Mouse (Mus musculus) forebrain, embryonic 13.5 days (tissue): ENCODE results near the gene Ptprj. TPM values are rescaled to one million over a fixed set of nuclear protein-coding genes. Genes with fewer than 3 reads are reported as not detected.
"Not testable (repeated sequence)": the region's sequence is repeated elsewhere in the genome, so short reads cannot be mapped to it uniquely, and the experiment has no call there.

ENCODE experiments used
- ATAC-seq: fragments of 200-750 bp; cut with Nextera tagmentation; 2 replicates; pipeline ENCODE4 v1.8.0; 2017
- H3K27ac ChIP-seq: fragments of 300-500 bp; sonication (generic); 2 replicates; pipeline ENCODE4 v1.5.1; 2015; ENCODE audit warnings: inconsistent platforms, mild to moderate bottlenecking, moderate library complexity
- H3K27me3 ChIP-seq: fragments of 300-500 bp; sonication (generic); 2 replicates; pipeline ENCODE4 v1.6.1; 2015; ENCODE audit warnings: mild to moderate bottlenecking, inconsistent platforms
- H3K36me3 ChIP-seq: fragments of 300-500 bp; sonication (generic); 2 replicates; pipeline ENCODE4 v1.6.1; 2015; ENCODE audit warnings: mild to moderate bottlenecking, inconsistent platforms; ENCODE audit not compliant: poor library complexity, severe bottlenecking
- H3K4me1 ChIP-seq: fragments of 300-500 bp; sonication (generic); 2 replicates; pipeline ENCODE4 v1.6.1; 2015; ENCODE audit warnings: inconsistent platforms
- H3K4me2 ChIP-seq: fragments of 300-500 bp; sonication (generic); 2 replicates; pipeline ENCODE4 v1.6.1; 2015; ENCODE audit warnings: inconsistent platforms, mild to moderate bottlenecking, moderate library complexity
- H3K4me3 ChIP-seq: fragments of 300-500 bp; sonication (generic); 2 replicates; pipeline ENCODE4 v1.5.1; 2015; ENCODE audit warnings: mild to moderate bottlenecking, inconsistent platforms
- H3K9ac ChIP-seq: fragments of 300-500 bp; sonication (generic); 2 replicates; pipeline ENCODE4 v1.6.1; 2015; ENCODE audit warnings: mild to moderate bottlenecking, inconsistent platforms
- H3K9me3 ChIP-seq: fragments of 300-500 bp; sonication (generic); replicated peaks from 2 replicates; pipeline ENCODE4 v1.6.1; 2016; ENCODE audit warnings: inconsistent platforms
- WGBS: fragments of 180-500 bp; shearing (Covaris S2); methylation state at CpG from one replicate; pipeline ENCODE4 v1.1.7; 2015; 5-methylcytosine and 5-hydroxymethylcytosine counted together
- polyA plus RNA-seq: library from polyadenylated mRNA; unstranded; fragments of >200 nt; fragmentation: Nextera tagmentation; extraction: Ambion mirVana; gene quantifications from 2 replicates; pipeline ENCODE4 v1.2.1, GENCODE M21; 2015

Ptprj gene
- polyA plus RNA-seq, 1 experiment from 2014 or later: 2.1 TPM

- no peak overlapping the region for H3K4me3 ChIP-seq
- no peak for ATAC-seq
- H3K27me3 ChIP-seq: no peaks in the 10 kb centered on the region
- H3K36me3 ChIP-seq: peaks cover 21% of the 10 kb centered on the region
- no peak overlapping the region for H3K4me2 ChIP-seq
- no peaks in the 10 kb centered on the region for H3K9me3 ChIP-seq
- no peak overlapping the region for H3K9ac ChIP-seq
- no peaks in the 10 kb centered on the region for H3K4me1 ChIP-seq
- H3K27ac ChIP-seq: no peak overlapping the region
These were observed 118.2 kb downstream of the Ptprj start for GRCm38 (mm10) chr2:90462252-90462651.

GRCm38 (mm10) chr2:90457946-90458345 lies 122.5 kb downstream of the Ptprj start:
- Histone ChIP-seq H3K27ac (no peak overlapping the region), H3K4me2 (no peak overlapping the region), H3K4me3 (no peak overlapping the region), H3K4me1 (no peaks in the 10 kb centered on the region), H3K27me3 (no peaks in the 10 kb centered on the region), H3K36me3 (peaks cover 26% of the 10 kb centered on the region), H3K9ac (no peak overlapping the region), H3K9me3 (no peaks in the 10 kb centered on the region)
- ATAC-seq: no peak
- WGBS: 87% methylated on average over 12 of the region's 12 CpGs

GRCm38 (mm10) chr2:90452380-90452779 lies 128.1 kb downstream of the Ptprj start:
- H3K4me2 ChIP-seq: no peak overlapping the region
- no peaks in the 10 kb centered on the region for H3K27me3 ChIP-seq
- no peak overlapping the region for H3K9ac ChIP-seq
- peaks cover 13% of the 10 kb centered on the region; the same call in 1 of the 2 replicates for H3K36me3 ChIP-seq
- WGBS: 87% methylated on average over 3 of the region's 3 CpGs
- H3K27ac ChIP-seq: no peak overlapping the region
- no peak overlapping the region for H3K4me3 ChIP-seq
- H3K4me1 ChIP-seq: no peaks in the 10 kb centered on the region
- ATAC-seq: no peak
- no peaks in the 10 kb centered on the region for H3K9me3 ChIP-seq

- Histone ChIP-seq H3K4me2 (no peak overlapping the region), H3K27ac (no peak overlapping the region)
These were observed 131.3 kb downstream of the Ptprj start for GRCm38 (mm10) chr2:90448967-90449740.

GRCm38 (mm10) chr2:90443811-90444210 lies 136.6 kb downstream of the Ptprj start:
- 89% methylated on average over 5 of the region's 5 CpGs for WGBS
- Histone ChIP-seq H3K27me3 (no peaks in the 10 kb centered on the region), H3K36me3 (no peaks in the 10 kb centered on the region), H3K4me1 (no peaks in the 10 kb centered on the region), H3K27ac (no peak overlapping the region), H3K9ac (no peak overlapping the region), H3K4me3 (no peak overlapping the region), H3K9me3 (no peaks in the 10 kb centered on the region), H3K4me2 (no peak overlapping the region)
- no peak for ATAC-seq

More at GRCm38 (mm10) chr2:90448967-90449740, 131.3 kb downstream of the Ptprj start:
- Histone ChIP-seq H3K36me3 (peaks cover 8% of the 10 kb centered on the region; the same call in 1 of the 2 replicates), H3K27me3 (no peaks in the 10 kb centered on the region), H3K9ac (no peak overlapping the region), H3K4me3 (no peak overlapping the region), H3K4me1 (no peaks in the 10 kb centered on the region), H3K9me3 (no peaks in the 10 kb centered on the region)
- no peak for ATAC-seq
- WGBS: 86% methylated on average over 15 of the region's 15 CpGs

GRCm38 (mm10) chr2:90441811-90442210 lies 138.6 kb downstream of the Ptprj start:
- not testable (repeated sequence) for H3K27ac ChIP-seq, H3K9me3 ChIP-seq, H3K4me3 ChIP-seq, H3K36me3 ChIP-seq, H3K27me3 ChIP-seq, ATAC-seq, H3K4me1 ChIP-seq, H3K9ac ChIP-seq, H3K4me2 ChIP-seq
- 66% methylated on average over 4 of the region's 4 CpGs for WGBS

GRCm38 (mm10) chr2:90440169-90440568 lies 140.3 kb downstream of the Ptprj start:
- not testable (repeated sequence) for H3K4me2 ChIP-seq, H3K9me3 ChIP-seq, H3K4me1 ChIP-seq, H3K27me3 ChIP-seq, H3K36me3 ChIP-seq, H3K4me3 ChIP-seq, H3K27ac ChIP-seq, H3K9ac ChIP-seq, ATAC-seq

GRCm38 (mm10) chr2:90437453-90437852 lies 143.0 kb downstream of the Ptprj start:
- H3K9me3 ChIP-seq, H3K4me2 ChIP-seq, ATAC-seq, H3K27ac ChIP-seq, H3K27me3 ChIP-seq, H3K36me3 ChIP-seq, H3K4me3 ChIP-seq, H3K9ac ChIP-seq, H3K4me1 ChIP-seq: not testable (repeated sequence)
- WGBS: 90% methylated on average over 1 of the region's 5 CpGs

- not testable (repeated sequence) for H3K36me3 ChIP-seq, H3K27ac ChIP-seq, H3K27me3 ChIP-seq, H3K9me3 ChIP-seq, H3K4me1 ChIP-seq, H3K4me3 ChIP-seq, H3K4me2 ChIP-seq, H3K9ac ChIP-seq
- ATAC-seq: peak; percentile 55; the same call in 1 of the 2 replicates
- WGBS: no CpG with 5 or more reads among the region's 4 CpGs
These were observed 150.7 kb downstream of the Ptprj start for GRCm38 (mm10) chr2:90429782-90430181.

GRCm38 (mm10) chr2:90428988-90429717 lies 151.3 kb downstream of the Ptprj start:
- H3K27ac ChIP-seq, H3K4me3 ChIP-seq, H3K4me2 ChIP-seq, H3K36me3 ChIP-seq, H3K9me3 ChIP-seq, H3K9ac ChIP-seq, H3K4me1 ChIP-seq, H3K27me3 ChIP-seq, ATAC-seq: not testable (repeated sequence)
- WGBS: 100% methylated on average over 1 of the region's 11 CpGs

- WGBS: no CpG with 5 or more reads among the region's 4 CpGs
- H3K27ac ChIP-seq, H3K9me3 ChIP-seq, H3K4me3 ChIP-seq, H3K27me3 ChIP-seq, H3K4me2 ChIP-seq, H3K9ac ChIP-seq, ATAC-seq, H3K36me3 ChIP-seq, H3K4me1 ChIP-seq: not testable (repeated sequence)
These were observed 155.5 kb downstream of the Ptprj start for GRCm38 (mm10) chr2:90424937-90425336.

GRCm38 (mm10) chr2:90422282-90422681 lies 158.2 kb downstream of the Ptprj start:
- not testable (repeated sequence) for H3K27me3 ChIP-seq, H3K36me3 ChIP-seq, H3K4me2 ChIP-seq, H3K4me1 ChIP-seq, H3K9me3 ChIP-seq, ATAC-seq, H3K4me3 ChIP-seq, H3K9ac ChIP-seq, H3K27ac ChIP-seq
- 83% methylated on average over 6 of the region's 6 CpGs for WGBS
